Mouse (Mus musculus) hindbrain, embryonic 15.5 days (tissue): ENCODE data around the gene Vezf1. TPM values are rescaled to one million over a fixed set of nuclear protein-coding genes. Genes with fewer than 3 reads are reported as not detected.
"Not testable (repeated sequence)": the region's sequence is repeated elsewhere in the genome, so short reads cannot be mapped to it uniquely, and the experiment has no call there.

Source experiments
- ATAC-seq: fragments of 200-750 bp; cut with Nextera tagmentation; 2 replicates; pipeline ENCODE4 v1.8.0; 2017; ENCODE audit warnings: low read depth, moderate number of reproducible peaks, moderate TSS enrichment; ENCODE audit not compliant: low FRiP score
- H3K27ac ChIP-seq: fragments of 300-500 bp; sonication (generic); replicated peaks from 2 replicates; pipeline ENCODE4 v1.5.1; 2015; ENCODE audit warnings: mild to moderate bottlenecking, inconsistent platforms
- H3K27me3 ChIP-seq: fragments of 300-500 bp; sonication (generic); 2 replicates; pipeline ENCODE4 v1.6.1; 2015; ENCODE audit warnings: control low read depth, inconsistent platforms
- H3K36me3 ChIP-seq: fragments of 300-500 bp; sonication (generic); 2 replicates; pipeline ENCODE4 v1.6.1; 2015; ENCODE audit warnings: control low read depth, inconsistent platforms
- H3K4me1 ChIP-seq: fragments of 300-500 bp; sonication (generic); replicated peaks from 2 replicates; pipeline ENCODE4 v1.6.1; 2015; ENCODE audit warnings: control low read depth, inconsistent platforms
- H3K4me2 ChIP-seq: fragments of 300-500 bp; sonication (generic); 2 replicates; pipeline ENCODE4 v1.6.1; 2015; ENCODE audit warnings: moderate library complexity, mild to moderate bottlenecking, inconsistent platforms
- H3K4me3 ChIP-seq: fragments of 300-500 bp; sonication (generic); 2 replicates; pipeline ENCODE4 v1.5.1; 2015; ENCODE audit warnings: mild to moderate bottlenecking, inconsistent platforms
- H3K9ac ChIP-seq: fragments of 300-500 bp; sonication (generic); 2 replicates; pipeline ENCODE4 v1.6.1; 2015; ENCODE audit warnings: inconsistent platforms
- H3K9me3 ChIP-seq: fragments of 300-500 bp; sonication (generic); 2 replicates; pipeline ENCODE4 v1.6.1; 2016; ENCODE audit warnings: control low read depth, inconsistent platforms
- WGBS: fragments of 180-500 bp; shearing (Covaris S2); methylation state at CpG from one replicate; pipeline ENCODE4 v1.1.7; 2015; 5-methylcytosine and 5-hydroxymethylcytosine counted together
- polyA plus RNA-seq: library from polyadenylated mRNA; unstranded; fragments of >200 nt; fragmentation: Nextera tagmentation; extraction: Ambion mirVana; gene quantifications from 2 replicates; pipeline ENCODE4 v1.2.1, GENCODE M21; 2015

Vezf1 gene
- polyA plus RNA-seq, 1 experiment from 2014 or later: 43.9 TPM

- H3K27me3 ChIP-seq, H3K9me3 ChIP-seq, H3K4me2 ChIP-seq, ATAC-seq, H3K9ac ChIP-seq, H3K4me3 ChIP-seq, H3K36me3 ChIP-seq, H3K27ac ChIP-seq: not testable (repeated sequence)
- peaks cover 30% of the 10 kb centered on the region for H3K4me1 ChIP-seq
- WGBS: 94% methylated on average over 3 of the region's 3 CpGs
Observed at GRCm38 (mm10) chr11:88045159-88045558, 22.9 kb upstream of the Vezf1 start.

- no peak overlapping the region for H3K4me3 ChIP-seq
- H3K27ac ChIP-seq: no peak overlapping the region
- no peaks in the 10 kb centered on the region for H3K9me3 ChIP-seq
- ATAC-seq: no peak
- peaks cover 34% of the 10 kb centered on the region for H3K4me1 ChIP-seq
- H3K27me3 ChIP-seq: no peaks in the 10 kb centered on the region
- H3K4me2 ChIP-seq: peak overlapping the region; percentile 69
- H3K9ac ChIP-seq: no peak overlapping the region
- H3K36me3 ChIP-seq: peaks cover 13% of the 10 kb centered on the region
- WGBS: 87% methylated on average over 4 of the region's 4 CpGs
Observed at GRCm38 (mm10) chr11:88045878-88046277, 22.2 kb upstream of the Vezf1 start.

- Histone ChIP-seq H3K36me3 (peaks cover 16% of the 10 kb centered on the region), H3K27me3 (no peaks in the 10 kb centered on the region), H3K9me3 (no peaks in the 10 kb centered on the region), H3K9ac (peak overlapping the region; percentile 70), H3K4me3 (peak overlapping the region; percentile 97), H3K4me2 (peak overlapping the region; percentile 69), H3K27ac (peak overlapping the region; percentile 100), H3K4me1 (peaks cover 37% of the 10 kb centered on the region)
- no peak for ATAC-seq
- WGBS: 59% methylated on average over 17 of the region's 17 CpGs
Observed at GRCm38 (mm10) chr11:88046323-88046937, 21.6 kb upstream of the Vezf1 start.

DNA sequence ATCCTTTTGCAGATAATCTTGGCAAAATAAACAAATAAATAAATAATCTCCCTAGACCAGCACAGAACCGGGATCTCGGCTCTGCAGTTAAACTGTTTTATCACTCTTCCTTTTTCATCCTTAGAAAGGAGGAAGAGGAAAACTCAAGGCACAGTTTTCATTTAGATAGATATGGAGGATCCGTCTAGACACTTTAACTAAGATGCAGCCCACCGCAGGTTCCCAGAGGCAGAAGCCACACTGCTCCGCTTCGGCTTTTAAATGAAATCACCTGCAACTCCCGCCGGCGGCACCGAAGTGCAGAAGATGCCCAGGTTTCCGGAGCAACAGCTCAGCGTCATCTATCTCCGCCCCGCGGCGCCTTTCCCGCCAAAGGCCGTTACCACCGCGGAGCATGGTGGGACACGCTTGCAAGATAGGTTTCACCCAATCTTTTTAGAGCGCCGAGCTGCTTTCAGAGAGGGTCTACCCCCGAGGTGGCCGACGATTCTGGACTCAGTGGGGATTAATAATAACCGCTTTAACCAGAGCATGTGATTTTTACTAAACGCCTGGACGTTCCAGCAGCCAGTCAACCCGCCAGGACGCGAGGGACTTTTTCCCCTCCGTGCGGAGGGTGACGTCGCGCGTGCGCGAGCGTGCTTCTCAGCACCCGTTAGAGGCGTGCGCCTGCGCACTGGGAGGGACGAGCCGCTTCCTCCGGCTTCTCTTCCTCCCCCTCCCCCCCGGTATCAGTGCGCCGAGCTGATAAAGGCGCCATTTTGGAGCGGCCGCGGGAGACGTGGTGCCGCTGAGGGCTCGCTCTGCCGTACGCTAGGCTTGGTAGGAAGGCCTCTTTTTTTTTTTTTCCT, 20.9 kb upstream of the Vezf1 start, which contains the start of gene Srsf1:
Srsf1 (plus strand) TSS at position 430 of the 851 bp plus-strand sequence.
- Histone ChIP-seq H3K36me3 (peaks cover 16% of the 10 kb centered on the region), H3K9me3 (no peaks in the 10 kb centered on the region), H3K4me1 (peaks cover 41% of the 10 kb centered on the region), H3K4me2 (peak within 1 kb of the TSS; percentile 69), H3K9ac (peak within 1 kb of the TSS; percentile 99), H3K27ac (peak within 1 kb of the TSS; percentile 100), H3K27me3 (no peaks in the 10 kb centered on the region), H3K4me3 (peak within 1 kb of the TSS; percentile 97)
- WGBS: under 1% methylated on average over 60 of the region's 60 CpGs
- ATAC-seq: peak; percentile 91

DNA sequence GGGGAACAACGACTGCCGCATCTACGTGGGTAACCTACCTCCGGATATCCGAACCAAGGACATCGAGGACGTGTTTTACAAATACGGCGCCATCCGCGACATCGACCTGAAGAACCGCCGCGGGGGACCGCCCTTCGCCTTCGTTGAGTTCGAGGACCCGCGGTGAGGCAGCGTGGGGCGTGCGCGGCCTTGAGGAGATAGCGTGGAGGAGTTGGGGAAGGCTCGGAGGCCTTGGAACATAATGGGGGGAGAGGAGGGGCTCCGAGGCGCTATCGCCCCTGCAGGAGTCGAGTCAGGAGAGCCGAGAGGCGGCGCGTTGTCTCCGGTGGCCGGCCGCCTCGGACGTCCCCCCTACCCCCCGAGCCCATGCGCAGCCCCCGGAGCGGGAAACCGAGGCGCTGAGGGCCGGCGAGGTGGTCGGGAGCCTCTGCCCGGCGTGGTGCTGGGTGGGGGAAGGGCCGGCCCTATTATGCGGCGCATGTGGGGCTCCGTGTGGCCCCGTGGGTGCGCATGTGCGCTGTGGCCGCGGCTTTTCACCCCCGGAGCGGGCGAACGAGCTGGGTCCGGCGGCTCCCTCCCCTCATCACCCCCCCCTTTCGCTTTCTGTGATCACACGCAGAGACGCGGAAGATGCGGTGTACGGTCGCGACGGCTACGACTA, 20.1 kb upstream of the Vezf1 start:
- Histone ChIP-seq H3K27me3 (no peaks in the 10 kb centered on the region), H3K9ac (peak overlapping the region; percentile 99), H3K27ac (peak overlapping the region; percentile 100), H3K4me3 (peak overlapping the region; percentile 97), H3K4me1 (peaks cover 48% of the 10 kb centered on the region), H3K9me3 (no peaks in the 10 kb centered on the region), H3K4me2 (peak overlapping the region; percentile 69), H3K36me3 (peaks cover 20% of the 10 kb centered on the region)
- WGBS: under 1% methylated on average over 73 of the region's 76 CpGs
- peak; percentile 80 for ATAC-seq

GRCm38 (mm10) chr11:88048961-88049670, 19.0 kb upstream of the Vezf1 start:
- peak overlapping the region; percentile 99 for H3K9ac ChIP-seq
- no peaks in the 10 kb centered on the region for H3K27me3 ChIP-seq
- WGBS: 19% methylated on average over 26 of the region's 26 CpGs
- H3K4me3 ChIP-seq: peak overlapping the region; percentile 97
- peak overlapping the region; percentile 69 for H3K4me2 ChIP-seq
- peaks cover 48% of the 10 kb centered on the region for H3K4me1 ChIP-seq
- no peak for ATAC-seq
- peaks cover 25% of the 10 kb centered on the region for H3K36me3 ChIP-seq
- no peaks in the 10 kb centered on the region for H3K9me3 ChIP-seq
- H3K27ac ChIP-seq: no peak overlapping the region

DNA sequence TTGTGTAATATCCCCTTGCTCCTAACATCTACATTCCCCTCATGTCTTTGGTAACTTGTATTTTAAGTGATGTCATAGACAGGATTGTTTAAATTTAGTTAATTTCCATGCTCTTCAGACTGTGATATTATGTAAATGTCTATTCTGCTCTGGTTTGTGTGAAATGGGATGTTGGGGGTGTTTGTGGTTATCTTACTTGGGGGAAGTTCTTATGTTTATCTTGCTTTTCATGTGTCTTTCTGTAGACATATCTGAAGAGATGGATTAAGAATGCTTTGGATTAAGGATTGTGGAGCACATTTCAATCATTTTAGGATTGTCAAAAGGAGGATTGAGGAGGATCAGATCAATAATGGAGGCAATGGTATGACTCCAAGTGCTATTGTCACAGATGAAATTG, 18.3 kb upstream of the Vezf1 start:
- Histone ChIP-seq H3K36me3 (peaks cover 25% of the 10 kb centered on the region), H3K4me2 (peak overlapping the region; percentile 69), H3K9ac (peak overlapping the region; percentile 99; the same call in 1 of the 2 replicates), H3K4me1 (peaks cover 48% of the 10 kb centered on the region), H3K27me3 (no peaks in the 10 kb centered on the region), H3K9me3 (no peaks in the 10 kb centered on the region), H3K4me3 (peak overlapping the region; percentile 97), H3K27ac (no peak overlapping the region)
- no peak for ATAC-seq

DNA sequence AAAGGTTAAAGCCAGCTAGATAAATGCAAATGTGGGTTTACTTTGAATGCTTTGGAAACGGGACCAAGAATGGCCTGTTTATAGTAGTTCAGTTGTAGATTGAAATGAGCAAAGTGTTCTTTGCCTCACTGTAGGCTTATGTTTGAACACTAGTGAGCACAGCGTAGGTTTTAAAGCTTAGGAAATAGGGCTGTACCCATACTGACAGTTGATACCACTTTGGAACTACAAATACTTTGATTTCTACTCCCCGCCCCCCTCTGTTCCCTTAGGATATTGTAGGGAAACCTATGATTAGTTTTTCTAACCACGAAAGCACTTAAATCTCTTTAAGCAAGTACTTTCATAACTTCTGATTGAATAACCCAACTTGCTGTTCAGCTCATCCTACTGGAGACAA, 15.4 kb upstream of the Vezf1 start:
- 84% methylated on average over 4 of the region's 4 CpGs for WGBS
- Histone ChIP-seq H3K27ac (no peak overlapping the region), H3K9ac (no peak overlapping the region), H3K4me2 (no peak overlapping the region), H3K36me3 (peaks cover 25% of the 10 kb centered on the region), H3K9me3 (no peaks in the 10 kb centered on the region), H3K4me1 (peaks cover 33% of the 10 kb centered on the region), H3K27me3 (no peaks in the 10 kb centered on the region), H3K4me3 (no peak overlapping the region)
- no peak for ATAC-seq

- Histone ChIP-seq H3K4me2 (no peak overlapping the region), H3K9ac (no peak overlapping the region), H3K36me3 (peaks cover 25% of the 10 kb centered on the region), H3K4me1 (peaks cover 31% of the 10 kb centered on the region), H3K27me3 (no peaks in the 10 kb centered on the region), H3K4me3 (no peak overlapping the region), H3K27ac (no peak overlapping the region), H3K9me3 (no peaks in the 10 kb centered on the region)
- WGBS: 66% methylated on average over 3 of the region's 3 CpGs
- no peak for ATAC-seq
Observed at GRCm38 (mm10) chr11:88053821-88054220, 14.3 kb upstream of the Vezf1 start.

- no peaks in the 10 kb centered on the region for H3K9me3 ChIP-seq
- H3K36me3 ChIP-seq: peaks cover 21% of the 10 kb centered on the region
- no peak overlapping the region for H3K27ac ChIP-seq
- no peak overlapping the region for H3K9ac ChIP-seq
- 82% methylated on average over 1 of the region's 1 CpGs for WGBS
- peaks cover 24% of the 10 kb centered on the region for H3K4me1 ChIP-seq
- no peak overlapping the region for H3K4me2 ChIP-seq
- ATAC-seq: no peak
- H3K4me3 ChIP-seq: no peak overlapping the region
- H3K27me3 ChIP-seq: no peaks in the 10 kb centered on the region
Observed at GRCm38 (mm10) chr11:88054589-88054988, 13.5 kb upstream of the Vezf1 start.

GRCm38 (mm10) chr11:88055777-88056176, 12.3 kb upstream of the Vezf1 start:
- no peaks in the 10 kb centered on the region for H3K9me3 ChIP-seq
- ATAC-seq: no peak
- H3K4me1 ChIP-seq: peaks cover 15% of the 10 kb centered on the region
- no peak overlapping the region for H3K4me3 ChIP-seq
- H3K9ac ChIP-seq: no peak overlapping the region
- WGBS: 93% methylated on average over 2 of the region's 2 CpGs
- H3K27ac ChIP-seq: no peak overlapping the region
- peaks cover 14% of the 10 kb centered on the region for H3K36me3 ChIP-seq
- no peaks in the 10 kb centered on the region for H3K27me3 ChIP-seq
- H3K4me2 ChIP-seq: no peak overlapping the region
